Mouse (Mus musculus) C2C12 (cell line): ENCODE results near the gene Frmd4b.

ENCODE experiments used
- CEBPB ChIP-seq: IDR thresholded peaks from one replicate; pipeline ENCODE4 v1.6.1; 2011; ENCODE audit warnings: low read depth, mild to moderate bottlenecking, control low read depth, moderate library complexity
- CTCF ChIP-seq: IDR thresholded peaks from one replicate; pipeline ENCODE4 v1.5.1; 2011; ENCODE audit not compliant: control insufficient read depth, insufficient read depth, insufficient read length
- FOSL1 ChIP-seq: IDR thresholded peaks from one replicate; pipeline ENCODE4 v1.8.0; 2011; ENCODE audit warnings: mild to moderate bottlenecking, low read length; ENCODE audit not compliant: poor library complexity, insufficient read depth, severe bottlenecking
- USF1 ChIP-seq: IDR thresholded peaks from one replicate; pipeline ENCODE4 v1.6.1; 2011; ENCODE audit warnings: low read depth, mild to moderate bottlenecking, control low read depth, moderate library complexity

GRCm38 (mm10) chr6:97443522-97443921 lies 173.8 kb downstream of the Frmd4b start:
- TF ChIP-seq CTCF (no peak), USF1 (no peak), CEBPB (no peak), FOSL1 (no peak)
